Mouse (Mus musculus): Measurements from ENCODE around the gene Trf. TPM values are rescaled to one million over a fixed set of nuclear protein-coding genes. Genes with fewer than 3 reads are reported as not detected.

The Trf gene
- polyA plus RNA-seq (2016; fragmentation: Nextera tagmentation; extraction: Ambion mirVana), result 18.5 and 20.0 TPM in 2 replicates

GRCm38 (mm10) chr9:103230151-103230951 is at the start of gene Trf, which contains the start of gene Gm20425:
Gene Trf, minus strand, starts transcription at chr9:103230444.
Gene Gm20425, minus strand, starts transcription at chr9:103230307.
- no peaks in the 10 kb centered on the region for H3K27me3 ChIP-seq
- 50% methylated on average over 29 of the region's 29 CpGs for WGBS
- H3K4me3 ChIP-seq, result no peak within 1 kb of the TSS

GRCm38 (mm10) chr9:103276876-103277275 is 46.6 kb upstream of the Trf start:
- Histone ChIP-seq H3K4me2 (replicated peaks) (no peak overlapping the region), H3K4me1 (no peaks in the 10 kb centered on the region), H3K36me3 (no peaks in the 10 kb centered on the region), H3K27me3 (no peaks in the 10 kb centered on the region), H3K9ac (no peak overlapping the region), H3K9me3 (replicated peaks) (no peaks in the 10 kb centered on the region), H3K27ac (no peak overlapping the region), H3K4me3 (no peak overlapping the region)
- no peak for ATAC-seq (ENCODE audit: low FRiP score)
- WGBS, result 85% methylated on average over 6 of the region's 6 CpGs

More at GRCm38 (mm10) chr9:103230151-103230951, at the start of gene Trf, which contains the start of gene Gm20425:
- Histone ChIP-seq H3K27ac (peak within 1 kb of the TSS; percentile 35; the same call in 1 of the 2 replicates), H3K9ac (peak within 1 kb of the TSS; percentile 14; the same call in 1 of the 2 replicates), H3K36me3 (no peaks in the 10 kb centered on the region), H3K9me3 (replicated peaks) (no peaks in the 10 kb centered on the region), H3K4me1 (peaks cover 13% of the 10 kb centered on the region), H3K4me2 (replicated peaks) (peak within 1 kb of the TSS; percentile 36)
- peak; percentile 60 for ATAC-seq (ENCODE audit: low FRiP score)

GRCm38 (mm10) chr9:103275676-103276075 is 45.4 kb upstream of the Trf start:
- Histone ChIP-seq H3K27me3 (no peaks in the 10 kb centered on the region), H3K4me1 (0 out of 2 replicates have a peak, but pooled peaks cover 3% of the 10 kb centered on the region), H3K4me2 (replicated peaks) (no peak overlapping the region), H3K27ac (no peak overlapping the region), H3K9ac (no peak overlapping the region), H3K9me3 (replicated peaks) (no peaks in the 10 kb centered on the region), H3K4me3 (no peak overlapping the region), H3K36me3 (no peaks in the 10 kb centered on the region)
- no peak for ATAC-seq (ENCODE audit: low FRiP score)
- WGBS, result 85% methylated on average over 1 of the region's 1 CpGs

- no peak overlapping the region for H3K4me3 ChIP-seq
- no peak for ATAC-seq (ENCODE audit: low FRiP score)
- no peak overlapping the region for H3K4me2 ChIP-seq (replicated peaks)
- no peaks in the 10 kb centered on the region for H3K27me3 ChIP-seq
- H3K27ac ChIP-seq, result no peak overlapping the region
- H3K9ac ChIP-seq, result no peak overlapping the region
- no peaks in the 10 kb centered on the region for H3K9me3 ChIP-seq (replicated peaks)
- H3K36me3 ChIP-seq, result no peaks in the 10 kb centered on the region
- 90% methylated on average over 8 of the region's 8 CpGs for WGBS
- H3K4me1 ChIP-seq, result 0 out of 2 replicates have a peak, but pooled peaks cover 3% of the 10 kb centered on the region
These were observed 44.6 kb upstream of the Trf start for GRCm38 (mm10) chr9:103274819-103275218.

GRCm38 (mm10) chr9:103271104-103271503 is 40.9 kb upstream of the Trf start:
- Histone ChIP-seq H3K36me3 (no peaks in the 10 kb centered on the region), H3K4me3 (no peak overlapping the region), H3K27me3 (no peaks in the 10 kb centered on the region), H3K4me1 (0 out of 2 replicates have a peak, but pooled peaks cover 3% of the 10 kb centered on the region), H3K4me2 (replicated peaks) (no peak overlapping the region), H3K9ac (no peak overlapping the region), H3K9me3 (replicated peaks) (no peaks in the 10 kb centered on the region), H3K27ac (no peak overlapping the region)
- 33% methylated on average over 4 of the region's 4 CpGs for WGBS
- ATAC-seq (ENCODE audit: low FRiP score), result peak; percentile 64; the same call in 1 of the 2 replicates

GRCm38 (mm10) chr9:103265778-103266177 is 35.5 kb upstream of the Trf start:
- Histone ChIP-seq H3K27me3 (no peaks in the 10 kb centered on the region), H3K4me2 (replicated peaks) (no peak overlapping the region), H3K4me3 (no peak overlapping the region), H3K9ac (no peak overlapping the region), H3K9me3 (replicated peaks) (no peaks in the 10 kb centered on the region), H3K27ac (no peak overlapping the region), H3K4me1 (no peaks in the 10 kb centered on the region), H3K36me3 (no peaks in the 10 kb centered on the region)
- WGBS, result 86% methylated on average over 4 of the region's 4 CpGs
- no peak for ATAC-seq (ENCODE audit: low FRiP score)

- no peak for ATAC-seq (ENCODE audit: low FRiP score)
- Histone ChIP-seq H3K9ac (no peak overlapping the region), H3K4me3 (no peak overlapping the region), H3K4me2 (replicated peaks) (no peak overlapping the region), H3K27me3 (no peaks in the 10 kb centered on the region), H3K27ac (no peak overlapping the region), H3K9me3 (replicated peaks) (no peaks in the 10 kb centered on the region), H3K36me3 (no peaks in the 10 kb centered on the region), H3K4me1 (no peaks in the 10 kb centered on the region)
- WGBS, result 86% methylated on average over 5 of the region's 5 CpGs
These were observed 22.7 kb upstream of the Trf start for GRCm38 (mm10) chr9:103252906-103253305.

GRCm38 (mm10) chr9:103248618-103249017 is 18.4 kb upstream of the Trf start:
- Histone ChIP-seq H3K27ac (no peak overlapping the region), H3K36me3 (no peaks in the 10 kb centered on the region), H3K27me3 (no peaks in the 10 kb centered on the region), H3K4me2 (replicated peaks) (no peak overlapping the region), H3K4me3 (no peak overlapping the region), H3K9me3 (replicated peaks) (no peaks in the 10 kb centered on the region), H3K9ac (no peak overlapping the region), H3K4me1 (no peaks in the 10 kb centered on the region)
- 61% methylated on average over 4 of the region's 4 CpGs for WGBS
- no peak for ATAC-seq (ENCODE audit: low FRiP score)

- Histone ChIP-seq H3K4me2 (replicated peaks) (no peak overlapping the region), H3K27me3 (no peaks in the 10 kb centered on the region), H3K4me1 (no peaks in the 10 kb centered on the region), H3K9me3 (replicated peaks) (no peaks in the 10 kb centered on the region), H3K4me3 (no peak overlapping the region), H3K36me3 (no peaks in the 10 kb centered on the region), H3K9ac (no peak overlapping the region), H3K27ac (no peak overlapping the region)
- WGBS, result 89% methylated on average over 8 of the region's 8 CpGs
- no peak for ATAC-seq (ENCODE audit: low FRiP score)
These were observed 16.4 kb upstream of the Trf start for GRCm38 (mm10) chr9:103246526-103247168.

GRCm38 (mm10) chr9:103243640-103244039 is 13.4 kb upstream of the Trf start:
- no peaks in the 10 kb centered on the region for H3K36me3 ChIP-seq
- no peaks in the 10 kb centered on the region for H3K9me3 ChIP-seq (replicated peaks)
- no peak overlapping the region for H3K9ac ChIP-seq
- H3K27me3 ChIP-seq, result no peaks in the 10 kb centered on the region
- H3K4me2 ChIP-seq (replicated peaks), result no peak overlapping the region
- H3K4me3 ChIP-seq, result no peak overlapping the region
- H3K4me1 ChIP-seq, result peaks cover 4% of the 10 kb centered on the region; the same call in 1 of the 2 replicates
- no peak overlapping the region for H3K27ac ChIP-seq
- WGBS, result 98% methylated on average over 4 of the region's 4 CpGs
- ATAC-seq (ENCODE audit: low FRiP score), result no peak

GRCm38 (mm10) chr9:103241206-103241605 is 11.0 kb upstream of the Trf start:
- WGBS, result 83% methylated on average over 2 of the region's 2 CpGs
- no peaks in the 10 kb centered on the region for H3K36me3 ChIP-seq
- H3K9me3 ChIP-seq (replicated peaks), result no peaks in the 10 kb centered on the region
- H3K27me3 ChIP-seq, result no peaks in the 10 kb centered on the region
- no peak overlapping the region for H3K4me3 ChIP-seq
- H3K9ac ChIP-seq, result no peak overlapping the region
- no peak for ATAC-seq (ENCODE audit: low FRiP score)
- no peak overlapping the region for H3K4me2 ChIP-seq (replicated peaks)
- peaks cover 4% of the 10 kb centered on the region; the same call in 1 of the 2 replicates for H3K4me1 ChIP-seq
- H3K27ac ChIP-seq, result no peak overlapping the region

GRCm38 (mm10) chr9:103239471-103239870 is 9.2 kb upstream of the Trf start:
- no peaks in the 10 kb centered on the region for H3K27me3 ChIP-seq
- H3K4me1 ChIP-seq, result peaks cover 7% of the 10 kb centered on the region
- H3K4me2 ChIP-seq (replicated peaks), result no peak overlapping the region
- no peak overlapping the region for H3K27ac ChIP-seq
- H3K4me3 ChIP-seq, result no peak overlapping the region
- no peaks in the 10 kb centered on the region for H3K36me3 ChIP-seq
- H3K9me3 ChIP-seq (replicated peaks), result no peaks in the 10 kb centered on the region
- no peak overlapping the region for H3K9ac ChIP-seq
- 94% methylated on average over 6 of the region's 6 CpGs for whole genome bisulfite sequencing
- no peak for ATAC-seq (ENCODE audit: low FRiP score)

All from hindbrain, embryonic 12.5 days (tissue).